Mouse (Mus musculus) olfactory bulb, adult 2 months (tissue): Measurements from ENCODE around the gene Rabep2. TPM values are rescaled to one million over a fixed set of nuclear protein-coding genes. Genes with fewer than 3 reads are reported as not detected.

ENCODE experiments used
- H3K27ac ChIP-seq: fragments of 200-500 bp; 2 replicates; pipeline ENCODE4 v1.5.1; 2012; ENCODE audit warnings: low read depth, low read length; ENCODE audit not compliant: insufficient read depth
- H3K4me1 ChIP-seq: fragments of 200-500 bp; 2 replicates; pipeline ENCODE4 v1.6.1; 2012; ENCODE audit warnings: low read length; ENCODE audit not compliant: control insufficient read depth, insufficient read depth
- H3K4me3 ChIP-seq: fragments of 200-500 bp; 2 replicates; pipeline ENCODE4 v1.5.1; 2012; ENCODE audit warnings: mild to moderate bottlenecking, low read depth, low read length, moderate library complexity; ENCODE audit not compliant: insufficient read depth
- CTCF ChIP-seq: fragments of 200-500 bp; IDR thresholded peaks from 2 replicates; pipeline ENCODE4 v1.5.1; 2012; ENCODE audit warnings: low read depth, mild to moderate bottlenecking, low read length, moderate library complexity; ENCODE audit not compliant: insufficient read depth
- POLR2A ChIP-seq: fragments of 200-500 bp; IDR thresholded peaks from 2 replicates; pipeline ENCODE4 v1.6.1; 2012; ENCODE audit warnings: mild to moderate bottlenecking, low read depth, low read length, moderate library complexity; ENCODE audit not compliant: insufficient read depth
- WGBS: fragments of 180-500 bp; shearing (Covaris S2); methylation state at CpG from one replicate; pipeline ENCODE4 v1.1.7; 2018; 5-methylcytosine and 5-hydroxymethylcytosine counted together
- polyA plus RNA-seq: library from polyadenylated mRNA; stranded (reverse); fragments of >200 nt; gene quantifications from 2 replicates; pipeline ENCODE4 v1.2.4, GENCODE M21; 2012; ENCODE audit warnings: low replicate concordance; ENCODE audit not compliant: missing spikeins, insufficient read depth, insufficient read length

Gene Rabep2
- polyA plus RNA-seq, 1 experiment: not detected

GRCm38 (mm10) chr7:126465246-126466030, 36.9 kb downstream of the Rabep2 start:
- 48% methylated on average over 7 of the region's 7 CpGs for WGBS
- TF ChIP-seq CTCF: no peak

GRCm38 (mm10) chr7:126466116-126466515, 37.6 kb downstream of the Rabep2 start:
- no peak overlapping the region for H3K4me3 ChIP-seq
- H3K4me1 ChIP-seq: peaks cover 19% of the 10 kb centered on the region; the same call in 1 of the 2 replicates
- H3K27ac ChIP-seq: no peak overlapping the region
- WGBS: 53% methylated on average over 9 of the region's 9 CpGs
- no peak for TF ChIP-seq CTCF
- TF ChIP-seq POLR2A: no peak

More at GRCm38 (mm10) chr7:126465246-126466030, 36.9 kb downstream of the Rabep2 start:
- Histone ChIP-seq H3K27ac (no peak overlapping the region), H3K4me1 (peaks cover 19% of the 10 kb centered on the region; the same call in 1 of the 2 replicates), H3K4me3 (no peak overlapping the region)

- H3K27ac ChIP-seq: no peak overlapping the region
- WGBS: 81% methylated on average over 5 of the region's 5 CpGs
- TF ChIP-seq POLR2A: no peak
- TF ChIP-seq CTCF: no peak
- no peak overlapping the region for H3K4me3 ChIP-seq
- H3K4me1 ChIP-seq: peaks cover 19% of the 10 kb centered on the region; the same call in 1 of the 2 replicates
Observed at GRCm38 (mm10) chr7:126466707-126467106, 38.1 kb downstream of the Rabep2 start.

- 63% methylated on average over 5 of the region's 5 CpGs for WGBS
- Histone ChIP-seq H3K4me3 (no peak overlapping the region), H3K4me1 (peaks cover 23% of the 10 kb centered on the region; the same call in 1 of the 2 replicates), H3K27ac (no peak overlapping the region)
- TF ChIP-seq POLR2A (no peak), CTCF (peak; percentile 20; the same call in 1 of the 2 replicates)
Observed at GRCm38 (mm10) chr7:126467271-126467670, 38.7 kb downstream of the Rabep2 start.

GRCm38 (mm10) chr7:126467834-126468627, 39.5 kb downstream of the Rabep2 start:
- 83% methylated on average over 18 of the region's 18 CpGs for WGBS
- H3K4me3 ChIP-seq: no peak overlapping the region

GRCm38 (mm10) chr7:126470077-126470476, 41.5 kb downstream of the Rabep2 start:
- 76% methylated on average over 6 of the region's 6 CpGs for WGBS
- no peak overlapping the region for H3K4me3 ChIP-seq
- H3K4me1 ChIP-seq: peaks cover 30% of the 10 kb centered on the region
- no peak overlapping the region for H3K27ac ChIP-seq
- TF ChIP-seq CTCF (no peak), POLR2A (no peak)

More at GRCm38 (mm10) chr7:126467834-126468627, 39.5 kb downstream of the Rabep2 start:
- TF ChIP-seq CTCF (no peak), POLR2A (no peak)
- Histone ChIP-seq H3K27ac (no peak overlapping the region), H3K4me1 (peaks cover 29% of the 10 kb centered on the region)

- 93% methylated on average over 5 of the region's 5 CpGs for WGBS
- no peak overlapping the region for H3K4me3 ChIP-seq
Observed at GRCm38 (mm10) chr7:126471361-126471760, 42.8 kb downstream of the Rabep2 start.

GRCm38 (mm10) chr7:126471853-126472252, 43.3 kb downstream of the Rabep2 start:
- no peak overlapping the region for H3K4me3 ChIP-seq
- TF ChIP-seq POLR2A (no peak), CTCF (no peak)
- no peak overlapping the region for H3K27ac ChIP-seq
- 92% methylated on average over 4 of the region's 4 CpGs for WGBS
- peaks cover 19% of the 10 kb centered on the region for H3K4me1 ChIP-seq

More at GRCm38 (mm10) chr7:126471361-126471760, 42.8 kb downstream of the Rabep2 start:
- TF ChIP-seq POLR2A: no peak
- TF ChIP-seq CTCF: no peak
- Histone ChIP-seq H3K4me1 (peaks cover 19% of the 10 kb centered on the region), H3K27ac (no peak overlapping the region)

- H3K4me1 ChIP-seq: peaks cover 19% of the 10 kb centered on the region
- no peak overlapping the region for H3K4me3 ChIP-seq
- TF ChIP-seq POLR2A (no peak), CTCF (no peak; the same call in 1 of the 2 replicates)
- no peak overlapping the region for H3K27ac ChIP-seq
- WGBS: 81% methylated on average over 13 of the region's 13 CpGs
Observed at GRCm38 (mm10) chr7:126472306-126472705, 43.7 kb downstream of the Rabep2 start.
